ENCODE assay signal across 21 mouse cellular contexts in the genomic region with DNA sequence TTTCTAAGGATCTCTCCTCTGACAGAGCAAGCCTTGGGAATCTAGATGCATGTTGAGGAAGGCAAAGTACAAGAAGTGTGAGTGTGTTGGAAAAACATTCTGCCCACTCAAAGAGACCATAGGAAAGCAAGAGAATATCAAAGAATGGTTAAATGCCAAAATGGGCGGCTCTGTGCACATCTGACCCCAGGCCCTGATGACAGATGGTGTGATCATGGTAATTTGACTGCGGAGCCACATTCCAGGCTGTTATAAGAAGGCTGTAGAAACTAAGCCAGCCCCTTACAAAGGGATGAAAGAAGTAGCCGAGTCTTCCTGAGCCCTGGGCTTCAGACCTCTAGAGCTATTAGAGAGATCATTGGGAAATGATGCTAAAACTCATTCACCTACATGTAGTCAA. TPM values are rescaled to one million over a fixed set of nuclear protein-coding genes. Genes with fewer than 3 reads are reported as not detected.
DNase-seq lines count a peak whose midpoint lies in the region; ATAC-seq and TF ChIP-seq lines count a peak whose summit lies in the region.
"Had no signal": no experiment of that assay in that cellular context is flagged by ENCODE, and none has a peak within 500 bp of the region (broad histone marks: within the 10 kb centered on the region; RNA-seq: fewer than 3 reads in every experiment).

No protein-coding gene starts in this region.

- TF ChIP-seq CTCF in left cerebral cortex, adult 2 months (IDR thresholded peaks at IDR 0.05) = no peak
- TF ChIP-seq CTCF in gastrocnemius, adult 2 months (IDR thresholded peaks at IDR 0.05) = no peak

- intact Hi-C loops in left cerebral cortex, postnatal 4 days (cut with DNase I) = no loop called here
- intact Hi-C loops in left cerebral cortex, adult 2 months (cut with DNase I) = no loop called here
- intact Hi-C loops in gastrocnemius, adult 2 months (cut with DNase I) = no loop called here

- no peak overlapping the region for H3K27ac ChIP-seq in left cerebral cortex, adult 2 months
- H3K27ac ChIP-seq in hindbrain, embryonic 11.5 days (ENCODE audit: low read depth, low read length) = peak overlapping the region; percentile 33; the same call in 1 of the 2 replicates
- H3K27ac ChIP-seq in gastrocnemius, adult 2 months = no peak overlapping the region
- H3K27ac ChIP-seq: embryonic facial prominence, embryonic 15.5 days; forebrain, embryonic 12.5 days; heart, embryonic 13.5 days; intestine, embryonic 15.5 days; kidney, postnatal 0 days; limb, embryonic 12.5 days; liver, embryonic 13.5 days had no signal

- no peak overlapping the region for H3K4me3 ChIP-seq in left cerebral cortex, adult 2 months
- no peak overlapping the region for H3K4me3 ChIP-seq in hindbrain, embryonic 11.5 days (ENCODE audit: low read depth, low read length)
- H3K4me3 ChIP-seq in gastrocnemius, adult 2 months = no peak overlapping the region
- H3K4me3 ChIP-seq: embryonic facial prominence, embryonic 15.5 days; forebrain, embryonic 12.5 days; heart, embryonic 13.5 days; intestine, embryonic 15.5 days; limb, embryonic 12.5 days; liver, embryonic 13.5 days had no signal

- WGBS in hindbrain, embryonic 11.5 days = 49% methylated on average over 3 of the region's 3 CpGs

- ATAC-seq in cerebellum, adult (ENCODE audit: insufficient number of reproducible peaks, low FRiP score, low TSS enrichment) = no peak
- no peak for ATAC-seq in hindbrain, embryonic 11.5 days (ENCODE audit: low FRiP score)
- ATAC-seq: intestine, embryonic 15.5 days had no signal

- H3K4me1 ChIP-seq in hindbrain, embryonic 11.5 days (replicated peaks; ENCODE audit: control insufficient read depth, insufficient read depth, low read length) = no peaks in the 10 kb centered on the region
- H3K4me1 ChIP-seq: intestine, embryonic 15.5 days; limb, embryonic 12.5 days; liver, embryonic 13.5 days had no signal

- no peak overlapping the region for H3K9ac ChIP-seq in hindbrain, embryonic 11.5 days (ENCODE audit: low read depth, low read length)
- H3K9ac ChIP-seq: embryonic facial prominence, embryonic 15.5 days; forebrain, embryonic 12.5 days; heart, embryonic 13.5 days; intestine, embryonic 15.5 days; limb, embryonic 12.5 days; liver, embryonic 13.5 days had no signal

- H3K27me3 ChIP-seq in hindbrain, embryonic 11.5 days (ENCODE audit: control insufficient read depth, insufficient read depth, low read length) = no peaks in the 10 kb centered on the region
- H3K27me3 ChIP-seq: embryonic facial prominence, embryonic 15.5 days; forebrain, embryonic 12.5 days; heart, embryonic 13.5 days; intestine, embryonic 15.5 days; limb, embryonic 12.5 days; liver, embryonic 13.5 days had no signal

- H3K9me3 ChIP-seq in hindbrain, embryonic 11.5 days (ENCODE audit: control insufficient read depth, low read length) = no peaks in the 10 kb centered on the region
- H3K9me3 ChIP-seq: embryonic facial prominence, embryonic 15.5 days; forebrain, embryonic 12.5 days; heart, embryonic 13.5 days; intestine, embryonic 15.5 days; limb, embryonic 12.5 days; liver, embryonic 13.5 days had no signal

- H3K4me2 ChIP-seq in hindbrain, embryonic 11.5 days (replicated peaks; ENCODE audit: low read depth, low read length) = no peak overlapping the region
- H3K4me2 ChIP-seq: embryonic facial prominence, embryonic 15.5 days; forebrain, embryonic 12.5 days; heart, embryonic 13.5 days; intestine, embryonic 15.5 days; limb, embryonic 12.5 days; liver, embryonic 13.5 days had no signal

- 0 out of 2 replicates have a peak, but pooled peaks cover 4% of the 10 kb centered on the region for H3K36me3 ChIP-seq in hindbrain, embryonic 11.5 days (ENCODE audit: control insufficient read depth, insufficient read depth, low read length)
- H3K36me3 ChIP-seq: embryonic facial prominence, embryonic 15.5 days; forebrain, embryonic 12.5 days; heart, embryonic 13.5 days; intestine, embryonic 15.5 days; limb, embryonic 12.5 days; liver, embryonic 13.5 days had no signal

- peak; percentile 36 to 64 for DNase-seq in cerebellum, postnatal 14 days
- DNase-seq in left cerebral cortex, postnatal 4 days = peak; percentile 43
- no peak for DNase-seq in left cerebral cortex, adult 2 months (ENCODE audit: extremely low spot score in 1 of 2, low spot score in 2 of 2)
- DNase-seq in hindbrain, embryonic 11.5 days (ENCODE audit: low spot score) = peak; percentile 30
- DNase-seq in lung, postnatal 14 days = peak; percentile 30
- DNase-seq in MN1 (ENCODE audit: low spot score) = no peak
- DNase-seq in gastrocnemius, adult 2 months = no peak
- DNase-seq: adrenal gland, adult 2 months; cerebellum, adult 11-12 months; heart, postnatal 36 days; liver, embryonic 13.5 days; right cerebral cortex, postnatal 25 days; thymus, postnatal 14 days had no signal

RNA-seq across cellular contexts. Expression of a gene that starts 22.1 kb away (rescaled TPM):
- total RNA-seq in left cerebral cortex, postnatal 4 days (2021) = 10 to 100 TPM; 31.9 to 33.9 TPM
- 10 to 100 TPM; 14.2 to 15.6 TPM for total RNA-seq in left cerebral cortex, adult 2 months (2021)
- polyA plus RNA-seq in hindbrain, embryonic 11.5 days (2014; fragmentation: Nextera tagmentation; extraction: Ambion mirVana) = 46.9 and 50.5 TPM in 2 replicates
- total RNA-seq in gastrocnemius, adult 2 months (2021) = 1 to 10 TPM; 6.7 to 7.0 TPM
- total RNA-seq: MEL had no signal

Comparison
In these comparisons a context has a peak if more than half of its experiments do, and no peak if none do; other contexts are left out.
1. DNase-seq: peak in cerebellum, postnatal 14 days (2 of 2), left cerebral cortex, postnatal 4 days (single experiment), hindbrain, embryonic 11.5 days (single experiment) and lung, postnatal 14 days (single experiment); none in left cerebral cortex, adult 2 months (0 of 2), MN1 (single experiment) and gastrocnemius, adult 2 months (single experiment).